ENCODE assay signal across 32 mouse cellular contexts in the genomic region with DNA sequence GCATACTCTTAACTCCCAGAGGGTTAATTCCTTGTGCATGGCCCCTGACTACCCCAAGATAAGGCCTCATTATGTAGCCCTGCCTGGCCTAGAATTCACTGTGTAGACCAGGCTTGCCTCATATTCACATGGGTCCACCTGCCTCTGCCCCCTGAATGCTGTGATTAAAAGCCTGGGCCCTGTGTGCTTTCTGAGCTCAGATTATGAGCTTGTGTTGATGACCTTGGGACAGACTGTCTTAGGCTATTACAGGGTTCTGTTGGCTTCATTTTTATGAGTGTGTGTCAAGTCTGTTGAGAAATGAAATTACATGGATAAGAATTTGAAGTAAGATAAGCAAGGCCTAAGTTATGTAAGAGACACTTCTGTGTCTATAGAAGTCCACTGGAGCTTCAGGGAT.
"Had no signal": no experiment of that assay in that cellular context is flagged by ENCODE, and none has a peak within 500 bp of the region (broad histone marks: within the 10 kb centered on the region; RNA-seq: fewer than 3 reads in every experiment).

No protein-coding gene starts in this region.

- H3K4me1 ChIP-seq: limb, embryonic 10.5 days; limb, embryonic 13.5 days; limb, embryonic 15.5 days; midbrain, embryonic 10.5 days; midbrain, embryonic 12.5 days; midbrain, embryonic 13.5 days; midbrain, embryonic 15.5 days had no signal

- H3K27me3 ChIP-seq: limb, embryonic 12.5 days; limb, embryonic 13.5 days; limb, embryonic 15.5 days; liver, embryonic 12.5 days; liver, embryonic 13.5 days; liver, embryonic 15.5 days; lung, embryonic 15.5 days; midbrain, embryonic 12.5 days; midbrain, embryonic 13.5 days; midbrain, embryonic 15.5 days had no signal

- H3K4me3 ChIP-seq: left cerebral cortex, adult 2 months; limb, embryonic 10.5 days; limb, embryonic 12.5 days; limb, embryonic 13.5 days; limb, embryonic 15.5 days; liver, embryonic 12.5 days; liver, embryonic 13.5 days; liver, embryonic 15.5 days; lung, embryonic 15.5 days; megakaryocyte, embryonic 14.5 days; midbrain, embryonic 10.5 days; midbrain, embryonic 12.5 days; midbrain, embryonic 13.5 days; midbrain, embryonic 15.5 days; myocyte had no signal

- DNase-seq: left cerebral cortex, postnatal 4 days; liver; liver, embryonic 13.5 days; liver, postnatal 0 days; lung, adult 18-20 months; lung, adult 2 months; lung, embryonic 14.5 days; lung, postnatal 10 days; lung, postnatal 14 days; lung, postnatal 36 days; lung, postnatal 4 days; midbrain, embryonic 14.5 days had no signal

- H3K9ac ChIP-seq: limb, embryonic 12.5 days; limb, embryonic 13.5 days; limb, embryonic 15.5 days; liver, embryonic 12.5 days; liver, embryonic 13.5 days; liver, embryonic 14.5 days; liver, embryonic 15.5 days; liver, postnatal 0 days; lung, embryonic 14.5 days; lung, embryonic 15.5 days; midbrain, embryonic 12.5 days; midbrain, embryonic 13.5 days; midbrain, embryonic 15.5 days had no signal

- H3K27ac ChIP-seq: left cerebral cortex, adult 2 months; limb, embryonic 10.5 days; limb, embryonic 12.5 days; limb, embryonic 13.5 days; limb, embryonic 15.5 days; liver, embryonic 12.5 days; liver, embryonic 13.5 days; liver, embryonic 14.5 days; liver, embryonic 15.5 days; lung, embryonic 15.5 days; macrophage; midbrain, embryonic 10.5 days; midbrain, embryonic 12.5 days; midbrain, embryonic 13.5 days; midbrain, embryonic 15.5 days had no signal

- ATAC-seq: liver, embryonic 12.5 days; liver, postnatal 0 days; lung, postnatal 0 days; midbrain, embryonic 13.5 days; midbrain, embryonic 15.5 days; midbrain, embryonic 16.5 days had no signal

- H3K4me2 ChIP-seq: limb, embryonic 12.5 days; limb, embryonic 13.5 days; limb, embryonic 15.5 days; liver, embryonic 11.5 days; liver, embryonic 12.5 days; liver, embryonic 13.5 days; liver, embryonic 15.5 days; lung, embryonic 14.5 days; lung, embryonic 15.5 days; midbrain, embryonic 11.5 days; midbrain, embryonic 12.5 days; midbrain, embryonic 13.5 days; midbrain, embryonic 15.5 days had no signal

- H3K9me3 ChIP-seq: limb, embryonic 10.5 days; limb, embryonic 12.5 days; limb, embryonic 13.5 days; limb, embryonic 15.5 days; liver, embryonic 12.5 days; liver, embryonic 15.5 days; lung, embryonic 15.5 days; midbrain, embryonic 10.5 days; midbrain, embryonic 13.5 days; midbrain, embryonic 15.5 days had no signal

- H3K36me3 ChIP-seq: limb, embryonic 10.5 days; limb, embryonic 12.5 days; limb, embryonic 13.5 days; limb, embryonic 15.5 days; liver, embryonic 12.5 days; liver, embryonic 15.5 days; lung, embryonic 15.5 days; midbrain, embryonic 10.5 days; midbrain, embryonic 15.5 days had no signal
